Mouse (Mus musculus): Measurements from ENCODE around the gene Syde2.
A peak's percentile ranks its signal among the peaks of the same experiment; 100 is the strongest.

Gene Syde2

DNA sequence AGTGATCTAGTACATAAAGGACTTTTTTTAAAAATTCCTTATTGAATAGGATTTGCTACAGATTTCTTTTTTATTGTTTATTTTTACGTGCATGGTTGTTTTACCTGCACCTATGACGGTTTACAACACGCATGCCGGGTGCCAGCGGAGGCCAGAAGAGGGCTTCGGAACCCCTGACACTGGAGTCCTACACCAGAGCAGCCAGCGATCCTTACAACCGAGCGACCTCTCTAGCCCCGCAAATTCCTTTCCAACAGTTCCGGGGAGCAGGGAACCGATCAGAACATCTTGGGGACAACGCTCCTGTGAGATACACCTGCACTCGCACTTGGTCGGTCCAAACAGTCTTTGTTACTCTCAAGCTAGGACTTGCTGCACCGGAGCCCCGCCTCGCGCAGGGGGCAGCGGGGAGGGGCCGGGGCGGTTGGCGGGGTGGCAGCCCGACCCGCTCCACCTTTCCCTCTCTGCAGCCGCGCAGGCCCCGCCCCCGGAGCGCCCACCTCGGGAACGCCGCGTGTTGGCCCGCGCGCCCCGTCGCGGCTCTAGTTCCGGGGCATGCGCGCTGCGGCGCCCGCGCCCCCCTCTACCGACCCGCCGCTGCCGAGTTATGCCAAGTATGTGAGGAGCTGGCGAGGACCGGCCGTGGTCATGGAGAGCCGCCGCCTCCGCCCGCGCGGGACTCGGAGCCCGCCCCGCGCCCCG is at the start of gene Syde2:
Gene Syde2 (plus strand): TSS at position 603 of the 702 bp plus-strand sequence.
- DNase-seq (ENCODE audit: extremely low spot score, low spot score): peak; percentile 79

GRCm38 (mm10) chr3:145938405-145939349 is 49.0 kb upstream of the Syde2 start:
- no peak for DNase-seq (ENCODE audit: extremely low spot score, low spot score)

DNA sequence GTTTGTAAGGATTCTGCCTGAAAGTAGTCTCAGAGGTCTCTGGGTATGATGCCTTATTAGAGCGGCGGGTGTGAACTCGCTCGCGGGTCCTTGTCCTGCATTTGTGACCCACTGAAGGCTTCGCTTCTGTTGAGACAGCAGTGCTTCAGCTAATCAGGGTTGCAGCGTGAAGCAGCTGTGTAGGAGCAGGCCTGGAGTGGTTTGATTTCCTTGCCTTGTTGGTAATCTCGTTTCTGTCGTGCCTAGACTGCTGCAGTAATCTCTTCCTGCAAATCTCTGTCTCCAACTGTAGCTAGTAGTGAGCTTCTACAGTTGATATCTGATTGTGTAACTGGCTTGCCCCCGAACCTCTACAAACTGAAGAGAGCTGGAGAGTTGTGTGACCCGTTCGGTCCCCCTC is 48.3 kb upstream of the Syde2 start:
- DNase-seq (ENCODE audit: extremely low spot score, low spot score): no peak

GRCm38 (mm10) chr3:145939971-145940370 is 47.7 kb upstream of the Syde2 start:
- DNase-seq (ENCODE audit: extremely low spot score, low spot score): no peak

- DNase-seq (ENCODE audit: extremely low spot score, low spot score): peak; percentile 75
Measured at GRCm38 (mm10) chr3:145941971-145942370, 45.7 kb upstream of the Syde2 start.

GRCm38 (mm10) chr3:145944348-145944747 is 43.3 kb upstream of the Syde2 start:
- DNase-seq (ENCODE audit: extremely low spot score, low spot score): no peak

- DNase-seq (ENCODE audit: extremely low spot score, low spot score): no peak
Measured at GRCm38 (mm10) chr3:145945904-145946303, 41.8 kb upstream of the Syde2 start.

- no peak for DNase-seq (ENCODE audit: extremely low spot score, low spot score)
Measured at GRCm38 (mm10) chr3:145946654-145947053, 41.0 kb upstream of the Syde2 start.

GRCm38 (mm10) chr3:145947539-145948204 is 40.0 kb upstream of the Syde2 start:
- no peak for DNase-seq (ENCODE audit: extremely low spot score, low spot score)

GRCm38 (mm10) chr3:145950034-145950814 is 37.4 kb upstream of the Syde2 start:
- DNase-seq (ENCODE audit: extremely low spot score, low spot score): peak; percentile 56

GRCm38 (mm10) chr3:145950815-145951130 is 36.9 kb upstream of the Syde2 start:
- no peak for DNase-seq (ENCODE audit: extremely low spot score, low spot score)

GRCm38 (mm10) chr3:145951287-145952165 is 36.1 kb upstream of the Syde2 start:
- no peak for DNase-seq (ENCODE audit: extremely low spot score, low spot score)

- DNase-seq (ENCODE audit: extremely low spot score, low spot score): no peak
Measured at GRCm38 (mm10) chr3:145952945-145953344, 34.7 kb upstream of the Syde2 start.

GRCm38 (mm10) chr3:145953411-145953810 is 34.3 kb upstream of the Syde2 start:
- DNase-seq (ENCODE audit: extremely low spot score, low spot score): no peak

DNA sequence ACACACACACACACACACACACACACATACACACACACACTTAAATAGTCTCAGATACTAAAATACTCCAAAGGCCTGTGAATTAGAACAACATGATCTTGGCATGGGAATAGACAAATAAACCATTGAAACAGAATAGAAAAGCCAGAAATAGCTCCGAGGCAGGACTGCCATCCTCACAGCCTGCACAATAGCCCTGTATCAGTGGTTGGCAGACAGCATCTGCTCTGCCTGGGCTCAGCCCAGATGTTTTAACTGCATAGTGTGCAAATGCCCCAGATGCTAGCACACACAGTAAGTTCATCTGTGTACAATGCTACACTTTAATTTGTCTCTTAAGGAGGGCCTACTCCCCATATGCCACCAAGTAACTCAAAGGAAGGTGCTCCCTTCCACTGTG is 27.8 kb upstream of the Syde2 start:
- no peak for DNase-seq (ENCODE audit: extremely low spot score, low spot score)

DNA sequence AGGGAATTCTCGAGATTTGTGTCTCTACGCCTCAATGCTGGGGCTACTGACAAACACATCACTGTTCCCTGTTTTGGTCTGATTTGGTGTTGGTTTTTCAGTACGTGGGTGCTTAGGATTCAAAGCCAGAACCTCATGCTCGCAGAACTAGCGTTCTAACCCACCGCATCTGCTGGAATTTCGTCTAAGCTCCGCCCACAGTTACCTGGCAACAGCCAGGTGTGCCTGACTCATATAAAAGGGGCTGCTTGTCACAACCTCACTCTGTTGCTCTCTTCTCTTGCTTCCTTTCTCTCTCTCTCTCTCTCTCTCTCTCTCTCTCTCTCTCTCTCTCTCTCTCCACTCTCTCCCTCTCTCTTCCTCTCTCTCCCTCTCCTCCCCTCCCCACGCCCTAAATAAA is 25.3 kb upstream of the Syde2 start:
- no peak for DNase-seq (ENCODE audit: extremely low spot score, low spot score)

DNA sequence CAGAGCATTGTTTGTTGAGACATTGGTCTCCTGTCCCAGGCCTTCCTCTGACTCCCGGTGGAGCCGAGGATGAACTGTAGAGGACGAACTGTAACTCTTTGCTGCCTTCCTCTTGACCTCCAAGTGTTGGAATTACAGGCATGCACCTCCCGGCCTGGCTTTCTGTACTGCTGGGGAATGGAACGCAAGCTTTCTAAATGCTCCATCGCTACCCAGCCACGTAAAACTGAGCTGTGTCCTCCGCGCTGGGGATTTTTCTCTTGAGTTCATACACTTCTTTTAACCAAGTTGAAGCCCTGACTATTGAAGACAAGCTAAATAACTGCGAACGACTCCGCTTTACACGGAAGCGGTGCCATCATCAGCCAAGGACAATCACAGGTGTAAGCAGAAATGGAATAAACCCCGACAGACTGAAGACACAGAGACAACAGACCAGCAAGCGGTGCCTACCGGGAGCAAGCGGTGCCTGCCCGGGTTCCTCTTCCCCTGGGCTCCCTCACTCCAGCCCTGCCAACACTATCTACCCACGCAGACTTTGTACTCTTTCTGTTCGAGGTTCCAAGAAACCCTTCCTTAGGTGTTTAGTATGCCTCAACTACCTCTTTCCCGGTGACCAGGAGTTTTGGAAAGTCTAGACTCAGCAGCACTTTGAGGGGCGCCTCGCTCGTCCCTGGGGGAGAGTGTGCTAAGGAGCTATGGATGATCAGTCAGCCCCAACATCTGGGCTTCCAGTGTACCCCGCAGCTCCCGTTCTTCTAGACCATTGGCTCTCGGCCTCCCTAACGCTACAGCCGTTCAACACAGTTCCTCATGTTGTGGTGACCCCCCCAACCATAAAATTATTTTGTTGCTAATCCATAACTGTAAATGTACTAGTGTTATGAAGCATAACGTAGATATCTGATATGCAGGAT is 24.3 kb upstream of the Syde2 start:
- DNase-seq (ENCODE audit: extremely low spot score, low spot score): peak; percentile 35

GRCm38 (mm10) chr3:145964018-145964387 is 23.7 kb upstream of the Syde2 start:
- peak; percentile 32 for DNase-seq (ENCODE audit: extremely low spot score, low spot score)

DNA sequence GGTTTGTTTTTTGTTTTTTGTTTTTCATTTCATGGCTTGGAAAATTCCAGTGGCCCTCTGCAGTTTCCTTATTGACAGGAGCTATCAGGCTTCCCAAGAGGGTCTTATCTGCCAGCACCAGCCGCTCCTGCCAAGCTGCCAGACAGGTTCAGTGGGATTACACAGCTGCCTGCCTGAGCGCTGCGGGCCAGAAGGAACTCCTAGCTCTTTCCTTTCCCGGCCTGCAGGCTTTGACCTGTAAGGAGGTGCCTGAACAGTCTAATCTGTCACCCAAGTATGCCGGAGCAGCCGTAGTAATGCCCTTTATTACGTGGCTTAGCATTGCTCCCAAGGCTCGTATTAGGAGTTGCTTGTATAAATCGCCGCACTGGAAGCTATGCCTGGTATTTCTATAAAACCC is 23.2 kb upstream of the Syde2 start:
- peak; percentile 47 for DNase-seq (ENCODE audit: extremely low spot score, low spot score)

All from neural tube, embryonic 10.5 days (tissue).